Mouse (Mus musculus): ENCODE data around the gene St5.

St5 gene

GRCm38 (mm10) chr7:109480765-109481197 lies 222.6 kb downstream of the St5 start:
- DNase-seq (ENCODE audit: low read depth), result peak; percentile 2

DNA sequence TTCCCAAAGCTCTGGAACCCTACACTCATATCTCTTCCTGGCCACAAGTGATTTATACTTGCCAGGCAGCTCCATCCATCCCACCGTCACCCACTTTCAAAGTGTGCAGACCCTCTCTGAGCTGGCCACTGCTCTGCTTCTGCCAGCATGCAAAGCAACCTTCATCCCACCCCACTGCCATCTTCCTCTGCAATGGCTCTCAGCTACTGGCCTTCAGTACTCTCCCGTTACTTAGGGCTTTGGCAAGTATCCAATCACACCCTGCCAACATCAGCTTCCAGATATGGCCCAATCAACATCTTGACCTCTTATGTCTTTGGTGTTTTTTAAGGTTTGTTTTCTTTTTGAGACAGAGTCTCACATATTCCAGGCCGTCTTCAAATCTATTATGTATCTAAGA lies 225.5 kb downstream of the St5 start:
- DNase-seq (ENCODE audit: low read depth), result no peak

Measured in induced T-regulatory cell, adult 2 months (primary cell).